Mouse (Mus musculus) bone marrow macrophage, adult 2 months (primary cell): ENCODE data around the gene Dnah2.

Experiments used
- CTCF ChIP-seq: IDR thresholded peaks from 2 replicates; pipeline ENCODE4 v1.5.1; 2012; ENCODE audit warnings: low read depth, mild to moderate bottlenecking, low read length, moderate library complexity
- POLR2A ChIP-seq: IDR thresholded peaks from 2 replicates; pipeline ENCODE4 v1.6.1; 2012; ENCODE audit warnings: mild to moderate bottlenecking, low read depth, low read length, borderline replicate concordance

DNA sequence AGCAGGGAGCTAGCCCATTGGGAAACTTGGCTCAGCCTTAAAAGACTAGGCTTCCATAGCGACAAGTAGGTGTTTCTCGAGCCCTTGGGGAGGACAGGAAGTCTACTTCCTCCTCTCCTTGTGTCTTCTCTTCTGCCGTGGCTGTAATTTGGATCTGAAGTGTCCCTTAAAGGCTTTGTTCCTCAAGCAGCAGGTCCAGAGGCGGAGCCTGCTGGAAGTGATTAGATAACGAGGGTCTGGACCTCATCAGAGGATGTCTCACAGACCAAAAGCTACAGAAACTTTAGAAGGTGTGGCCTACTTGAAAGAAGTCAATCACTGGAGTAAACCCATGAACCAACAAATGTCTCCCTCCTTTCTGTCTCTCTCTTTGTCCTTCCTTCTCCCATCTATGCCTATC lies 74.2 kb downstream of the Dnah2 start:
- no peak for TF ChIP-seq POLR2A
- no peak for TF ChIP-seq CTCF
